Mouse (Mus musculus) spleen, postnatal 36 days (tissue): ENCODE measurements around the gene Btbd9.

ENCODE experiments used
- DNase-seq, 2 experiments: peaks; one replicate each; pipeline ENCODE4 v3.0.0; 2022; ENCODE audit warnings: low spot score in 2 of 2, mixed read lengths in 1 of 2

The Btbd9 gene

GRCm38 (mm10) chr17:30279684-30280083, 296.6 kb downstream of the Btbd9 start:
- no peak for DNase-seq

GRCm38 (mm10) chr17:30278596-30279378, 297.5 kb downstream of the Btbd9 start:
- no peak for DNase-seq

GRCm38 (mm10) chr17:30276477-30276876, 299.8 kb downstream of the Btbd9 start:
- no peak for DNase-seq

- DNase-seq, result no peak
These were observed 303.5 kb downstream of the Btbd9 start for GRCm38 (mm10) chr17:30272769-30273168.

- DNase-seq, result no peak
These were observed 306.9 kb downstream of the Btbd9 start for GRCm38 (mm10) chr17:30269136-30270063.

- no peak for DNase-seq
These were observed 307.8 kb downstream of the Btbd9 start for GRCm38 (mm10) chr17:30268456-30268855.

- DNase-seq, result no peak
These were observed 308.8 kb downstream of the Btbd9 start for GRCm38 (mm10) chr17:30267432-30267973.

GRCm38 (mm10) chr17:30263535-30263934, 312.8 kb downstream of the Btbd9 start:
- no peak for DNase-seq

- DNase-seq, result no peak
These were observed 313.3 kb downstream of the Btbd9 start for GRCm38 (mm10) chr17:30262943-30263342.

- no peak for DNase-seq
These were observed 313.8 kb downstream of the Btbd9 start for GRCm38 (mm10) chr17:30262440-30262839.

- no peak for DNase-seq
These were observed 314.3 kb downstream of the Btbd9 start for GRCm38 (mm10) chr17:30261983-30262340.

- DNase-seq, result no peak
These were observed 314.8 kb downstream of the Btbd9 start for GRCm38 (mm10) chr17:30261307-30261982.

GRCm38 (mm10) chr17:30260641-30261306, 315.5 kb downstream of the Btbd9 start:
- DNase-seq, result no peak

GRCm38 (mm10) chr17:30259938-30260337, 316.4 kb downstream of the Btbd9 start:
- no peak for DNase-seq

GRCm38 (mm10) chr17:30258480-30258879, 317.8 kb downstream of the Btbd9 start:
- no peak for DNase-seq

GRCm38 (mm10) chr17:30255928-30256560, 320.2 kb downstream of the Btbd9 start:
- DNase-seq, result no peak

- no peak for DNase-seq
These were observed 322.4 kb downstream of the Btbd9 start for GRCm38 (mm10) chr17:30253924-30254323.

- DNase-seq, result no peak
These were observed 323.3 kb downstream of the Btbd9 start for GRCm38 (mm10) chr17:30253028-30253427.

GRCm38 (mm10) chr17:30245308-30245706, 331.0 kb downstream of the Btbd9 start:
- no peak for DNase-seq

GRCm38 (mm10) chr17:30244651-30245307, 331.5 kb downstream of the Btbd9 start:
- no peak for DNase-seq
